Mouse (Mus musculus) forebrain, embryonic 10.5 days (tissue): ENCODE measurements around the gene Slc11a1. TPM values are rescaled to one million over a fixed set of nuclear protein-coding genes. Genes with fewer than 3 reads are reported as not detected.

ENCODE experiments used
- DNase-seq: peaks from one replicate; pipeline ENCODE4 v3.0.0-alpha.2; 2017; ENCODE audit warnings: low spot score; ENCODE audit errors: extremely low spot score
- H3K27ac ChIP-seq: fragments of 300-500 bp; sonication (generic); 2 replicates; pipeline ENCODE4 v1.5.1; 2016; ENCODE audit warnings: mild to moderate bottlenecking
- H3K27me3 ChIP-seq: fragments of 300-500 bp; sonication (generic); 2 replicates; pipeline ENCODE4 v1.6.1; 2016; ENCODE audit warnings: mild to moderate bottlenecking; ENCODE audit not compliant: poor library complexity, severe bottlenecking
- H3K36me3 ChIP-seq: fragments of 300-500 bp; sonication (generic); replicated peaks from 2 replicates; pipeline ENCODE4 v1.6.1; 2016; ENCODE audit warnings: mild to moderate bottlenecking, moderate library complexity
- H3K4me1 ChIP-seq: fragments of 300-500 bp; sonication (generic); 2 replicates; pipeline ENCODE4 v1.6.1; 2016
- H3K4me3 ChIP-seq: fragments of 300-500 bp; sonication (generic); 2 replicates; pipeline ENCODE4 v1.5.1; 2016; ENCODE audit warnings: mild to moderate bottlenecking, moderate library complexity
- H3K9me3 ChIP-seq: fragments of 300-500 bp; sonication (generic); 2 replicates; pipeline ENCODE4 v1.6.1; 2016; ENCODE audit warnings: mild to moderate bottlenecking, moderate library complexity
- whole genome bisulfite sequencing: fragments of 180-500 bp; shearing (Covaris S2); methylation state at CpG from one replicate; pipeline ENCODE4 v1.1.7; 2016; 5-methylcytosine and 5-hydroxymethylcytosine counted together
- polyA plus RNA-seq: library from polyadenylated mRNA; unstranded; fragments of >200 nt; fragmentation: Nextera tagmentation; extraction: Ambion mirVana; gene quantifications from 2 replicates; pipeline ENCODE4 v1.2.1, GENCODE M21; 2016

Slc11a1 gene
- polyA plus RNA-seq, 1 experiment from 2014 or later = 2.7 TPM

DNA sequence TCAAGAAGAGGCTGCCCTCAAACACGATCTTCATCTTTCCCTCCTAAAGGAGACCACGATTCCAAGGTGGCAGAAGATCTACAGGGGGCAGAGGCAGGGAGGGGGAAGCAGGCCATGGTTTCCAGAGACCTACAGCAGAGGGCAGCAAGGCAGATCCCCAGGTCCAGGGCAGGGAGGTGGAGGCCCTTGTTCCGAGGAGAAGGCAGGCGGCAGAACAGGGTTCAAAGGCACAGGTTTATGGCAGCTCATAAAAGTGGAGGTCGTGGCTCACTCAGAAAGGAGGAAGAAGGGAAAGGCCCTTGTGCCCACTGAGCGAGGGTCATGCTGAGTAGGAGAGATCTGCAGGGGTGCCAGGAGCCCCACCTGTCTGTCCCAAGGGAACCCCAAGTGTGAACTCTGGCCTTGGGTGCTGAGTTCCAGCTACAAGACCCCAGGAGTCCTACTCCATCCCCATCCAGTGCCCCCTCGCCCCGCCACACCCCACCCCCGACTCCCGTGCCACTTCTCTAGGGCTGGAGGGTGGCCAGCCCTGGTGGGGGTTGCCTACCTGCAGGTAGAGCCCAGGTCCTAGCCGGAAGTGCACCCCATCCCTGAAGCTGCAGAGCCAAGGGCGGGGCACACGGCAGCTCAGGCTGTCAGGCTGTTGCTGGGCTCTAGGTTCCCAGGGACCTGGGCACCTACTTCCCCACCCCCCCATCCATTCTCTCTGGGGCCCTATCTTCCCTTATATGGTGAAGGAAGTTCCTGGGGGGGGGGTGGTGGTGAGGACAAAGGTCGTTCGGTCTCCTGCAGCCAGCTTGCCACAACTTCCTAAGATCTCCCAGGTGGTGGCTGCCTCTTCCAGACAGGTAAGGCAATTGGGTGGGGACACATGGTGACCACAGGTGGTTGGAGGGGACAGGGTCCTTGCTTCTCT, 33.9 kb downstream of the Slc11a1 start, which contains the start of gene Vil1:
TSS of gene Vil1 (plus strand) at position 788 of the 916 bp plus-strand sequence.
- H3K4me3 ChIP-seq = no peak within 1 kb of the TSS
- no peak for DNase-seq
- H3K27ac ChIP-seq = no peak within 1 kb of the TSS
- 71% methylated on average over 15 of the region's 15 CpGs for WGBS
- H3K36me3 ChIP-seq = no peaks in the 10 kb centered on the region
- no peaks in the 10 kb centered on the region for H3K9me3 ChIP-seq
- H3K4me1 ChIP-seq = no peaks in the 10 kb centered on the region
- no peaks in the 10 kb centered on the region for H3K27me3 ChIP-seq

DNA sequence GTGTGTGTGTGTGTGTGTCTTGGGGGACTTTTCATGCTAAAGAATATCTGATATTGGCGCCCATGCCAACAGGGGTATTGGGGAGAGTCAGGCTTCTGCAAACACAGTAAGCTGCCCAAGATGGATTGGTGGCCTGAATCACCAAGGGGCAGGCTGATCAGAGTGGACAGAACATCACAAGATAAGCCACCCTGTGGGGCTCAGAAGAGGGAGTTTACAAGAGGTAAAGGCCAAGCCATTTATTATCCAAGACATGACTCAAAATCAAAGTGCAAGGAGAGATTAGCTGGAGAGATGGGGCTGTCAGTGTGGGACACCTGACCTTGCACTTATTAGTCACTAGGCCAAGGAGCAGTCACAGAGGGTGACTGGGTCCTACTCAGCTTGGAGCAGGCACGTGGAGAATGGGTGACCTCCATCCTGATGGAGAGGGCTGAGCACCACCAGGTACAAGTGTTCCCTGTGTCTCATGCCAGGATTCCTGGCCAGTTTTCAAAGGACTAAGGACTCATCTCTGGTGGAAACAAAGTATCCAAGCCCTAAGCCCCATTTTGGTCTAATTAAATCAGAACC, 36.8 kb downstream of the Slc11a1 start:
- Histone ChIP-seq H3K4me1 (peaks cover 13% of the 10 kb centered on the region), H3K27ac (no peak overlapping the region), H3K9me3 (no peaks in the 10 kb centered on the region), H3K36me3 (no peaks in the 10 kb centered on the region), H3K27me3 (no peaks in the 10 kb centered on the region), H3K4me3 (no peak overlapping the region)
- no peak for DNase-seq
- WGBS = 51% methylated on average over 2 of the region's 2 CpGs

DNA sequence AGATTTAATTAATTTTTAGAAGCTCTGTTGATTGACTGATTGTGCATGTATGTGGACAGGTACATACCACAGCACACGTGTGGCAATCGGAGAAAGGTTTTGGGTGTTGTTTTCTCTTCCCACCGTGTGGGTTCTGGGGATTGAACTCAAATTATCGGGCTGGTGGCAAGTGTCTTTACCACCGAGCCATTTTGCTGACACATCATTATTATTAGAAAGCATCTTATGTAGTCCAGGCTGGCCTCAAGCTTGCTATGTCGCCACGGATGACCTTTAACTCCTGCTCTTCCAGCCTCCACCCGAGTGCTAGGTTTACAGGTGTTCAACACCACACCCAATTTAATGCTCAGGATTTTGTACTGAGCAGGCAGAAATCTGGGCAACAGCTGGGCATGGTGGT, 37.7 kb downstream of the Slc11a1 start:
- Histone ChIP-seq H3K9me3 (no peaks in the 10 kb centered on the region), H3K36me3 (no peaks in the 10 kb centered on the region), H3K4me3 (no peak overlapping the region), H3K4me1 (peaks cover 13% of the 10 kb centered on the region), H3K27ac (no peak overlapping the region), H3K27me3 (no peaks in the 10 kb centered on the region)
- WGBS = 83% methylated on average over 8 of the region's 8 CpGs
- DNase-seq = no peak

DNA sequence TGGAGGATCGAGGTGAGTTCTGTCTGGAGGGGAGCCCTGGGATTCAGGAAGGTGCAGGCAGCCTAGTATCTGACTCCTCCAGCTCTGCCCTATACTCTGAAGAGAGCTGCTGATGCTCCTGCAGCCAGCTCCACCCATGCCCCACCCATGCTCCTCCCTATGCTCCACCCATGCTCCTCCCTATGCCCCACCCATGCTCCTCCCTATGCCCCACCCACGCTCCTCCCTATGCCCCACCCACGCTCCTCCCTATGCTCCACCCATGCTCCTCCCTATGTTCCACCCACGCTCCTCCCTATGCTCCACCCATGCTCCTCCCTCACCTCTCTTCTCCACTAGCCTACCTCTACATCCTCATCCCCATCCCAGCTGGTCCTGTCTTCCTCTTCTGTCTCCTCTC, 40.1 kb downstream of the Slc11a1 start:
- Histone ChIP-seq H3K4me3 (no peak overlapping the region), H3K27ac (no peak overlapping the region), H3K9me3 (no peaks in the 10 kb centered on the region), H3K27me3 (no peaks in the 10 kb centered on the region), H3K36me3 (no peaks in the 10 kb centered on the region), H3K4me1 (peaks cover 17% of the 10 kb centered on the region)
- peak; percentile 48 for DNase-seq
- 44% methylated on average over 4 of the region's 4 CpGs for WGBS

DNA sequence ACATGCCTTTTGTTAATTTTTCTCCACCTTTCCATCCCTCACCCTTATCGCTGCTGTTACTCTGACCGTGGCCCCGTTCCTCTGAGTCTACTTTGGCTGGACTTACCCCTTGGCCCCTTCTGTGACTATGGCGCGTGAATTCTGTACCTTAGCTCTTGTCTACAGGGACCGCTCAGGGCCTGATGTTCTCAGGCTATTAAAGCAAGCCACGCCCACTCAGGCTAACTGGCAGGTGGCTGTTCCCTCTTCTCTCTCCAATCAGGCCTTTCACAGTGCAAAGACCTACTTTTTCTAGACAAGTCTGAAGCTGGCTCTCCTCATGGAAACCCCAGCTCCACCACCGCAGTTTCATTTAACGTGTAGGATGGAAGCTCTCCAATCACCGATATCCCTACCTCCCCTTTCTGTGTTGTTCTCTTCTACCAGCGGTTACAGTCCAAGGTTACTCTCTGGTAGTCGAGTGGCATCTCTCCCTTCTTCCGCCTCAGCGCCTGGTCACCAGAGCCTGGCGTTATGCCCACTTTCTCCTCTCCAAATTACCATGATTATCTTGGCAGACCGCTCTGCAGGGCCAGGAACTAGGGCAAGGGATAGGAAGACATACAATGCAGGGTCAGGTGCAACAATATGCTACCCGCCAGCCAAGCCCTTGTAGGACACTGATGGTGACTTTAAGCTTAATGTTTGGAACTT, 43.9 kb downstream of the Slc11a1 start:
- no peak overlapping the region for H3K4me3 ChIP-seq
- H3K4me1 ChIP-seq = peaks cover 30% of the 10 kb centered on the region
- no peaks in the 10 kb centered on the region for H3K9me3 ChIP-seq
- no peak overlapping the region for H3K27ac ChIP-seq
- H3K27me3 ChIP-seq = no peaks in the 10 kb centered on the region
- 83% methylated on average over 17 of the region's 17 CpGs for WGBS
- no peaks in the 10 kb centered on the region for H3K36me3 ChIP-seq
- no peak for DNase-seq

DNA sequence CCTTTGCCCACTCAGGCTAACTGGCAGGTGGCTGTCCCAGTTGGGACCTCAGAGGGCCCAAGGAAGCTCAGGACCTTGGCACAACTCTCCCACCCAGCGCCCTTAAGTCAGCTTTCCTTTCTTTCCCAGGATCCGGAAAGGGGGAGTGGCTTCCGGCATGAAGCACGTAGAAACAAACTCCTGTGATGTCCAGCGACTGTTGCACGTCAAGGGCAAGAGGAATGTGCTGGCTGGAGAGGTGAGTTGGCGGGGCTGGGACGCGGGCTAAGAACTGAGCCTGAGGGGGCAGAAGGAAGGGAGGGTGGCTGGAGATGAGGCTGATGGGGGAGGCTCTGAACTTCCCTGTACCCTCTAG, 44.4 kb downstream of the Slc11a1 start:
- 73% methylated on average over 9 of the region's 9 CpGs for WGBS
- DNase-seq = no peak
- Histone ChIP-seq H3K4me1 (peaks cover 31% of the 10 kb centered on the region), H3K4me3 (no peak overlapping the region), H3K9me3 (no peaks in the 10 kb centered on the region), H3K36me3 (no peaks in the 10 kb centered on the region), H3K27me3 (no peaks in the 10 kb centered on the region), H3K27ac (no peak overlapping the region)

DNA sequence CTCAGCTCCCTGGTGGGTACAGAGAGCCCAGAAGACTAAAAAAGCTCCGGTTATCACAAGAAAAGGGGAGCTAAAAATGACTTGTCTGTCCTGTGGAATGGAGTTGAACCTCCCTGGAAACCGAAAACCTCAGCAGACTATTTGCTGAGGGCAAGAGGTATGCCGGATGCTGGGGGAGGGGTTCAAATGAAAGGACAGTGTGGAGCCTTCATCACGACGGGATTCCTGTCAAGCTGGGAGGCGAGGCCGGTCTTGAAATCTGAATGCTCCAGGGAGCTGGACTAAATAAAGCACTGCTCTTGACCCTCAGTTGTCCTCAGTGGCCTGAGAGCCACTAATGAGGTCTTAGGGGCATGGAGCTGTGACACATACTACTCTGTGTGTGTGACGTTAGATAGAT, 48.2 kb downstream of the Slc11a1 start:
- DNase-seq = no peak
- Histone ChIP-seq H3K9me3 (no peaks in the 10 kb centered on the region), H3K36me3 (no peaks in the 10 kb centered on the region), H3K27me3 (no peaks in the 10 kb centered on the region), H3K27ac (0 out of 2 replicates have a peak overlapping the region, but pooled peaks have one; percentile 30), H3K4me3 (no peak overlapping the region), H3K4me1 (peaks cover 18% of the 10 kb centered on the region)
- WGBS = 43% methylated on average over 8 of the region's 8 CpGs

DNA sequence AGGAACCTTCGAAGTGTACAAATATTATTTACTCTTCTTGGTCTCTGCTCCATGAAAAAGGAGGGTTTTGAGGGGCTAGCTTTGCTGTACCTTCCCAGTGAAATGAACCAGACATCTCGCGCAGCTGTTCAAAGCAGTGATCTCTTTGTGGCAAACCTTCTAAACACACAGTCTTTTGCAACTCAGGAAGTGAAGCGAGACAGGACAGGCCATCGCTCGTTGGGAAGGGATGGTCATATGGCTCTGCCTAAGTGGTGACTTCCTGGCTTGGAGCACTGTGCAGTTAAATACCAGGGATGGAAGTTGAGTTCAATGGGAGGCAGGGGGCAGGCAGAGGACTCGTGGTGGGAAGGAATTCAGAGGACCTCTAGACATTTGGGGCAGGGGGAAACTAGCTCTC, 50.9 kb downstream of the Slc11a1 start:
- H3K4me1 ChIP-seq = peaks cover 13% of the 10 kb centered on the region
- no peak overlapping the region for H3K27ac ChIP-seq
- 86% methylated on average over 7 of the region's 7 CpGs for WGBS
- DNase-seq = no peak
- H3K27me3 ChIP-seq = no peaks in the 10 kb centered on the region
- H3K4me3 ChIP-seq = no peak overlapping the region
- H3K9me3 ChIP-seq = no peaks in the 10 kb centered on the region
- no peaks in the 10 kb centered on the region for H3K36me3 ChIP-seq

DNA sequence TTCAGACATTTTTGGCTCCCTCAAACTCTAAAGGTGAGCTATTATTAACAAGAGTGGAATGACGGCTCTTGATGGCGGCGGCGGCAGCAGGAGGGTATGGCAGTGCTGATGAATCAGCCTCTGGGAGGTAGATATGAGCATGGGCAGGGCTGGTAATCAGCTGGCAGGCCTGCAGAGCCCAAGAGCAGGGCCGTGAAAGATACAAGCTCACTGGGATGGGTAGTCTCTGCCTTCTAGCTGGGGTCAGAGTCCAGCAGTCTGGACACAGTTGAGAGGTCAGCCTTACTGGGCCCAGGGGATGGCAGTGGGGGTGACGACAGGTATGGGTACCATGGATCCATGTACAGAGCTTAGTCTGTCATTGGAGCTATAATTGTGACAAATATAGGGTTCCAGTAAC, 58.2 kb downstream of the Slc11a1 start:
- H3K4me1 ChIP-seq = no peaks in the 10 kb centered on the region
- no peak for DNase-seq
- H3K4me3 ChIP-seq = no peak overlapping the region
- H3K27ac ChIP-seq = no peak overlapping the region
- 94% methylated on average over 6 of the region's 6 CpGs for WGBS
- H3K9me3 ChIP-seq = no peaks in the 10 kb centered on the region
- H3K36me3 ChIP-seq = peaks cover 51% of the 10 kb centered on the region
- H3K27me3 ChIP-seq = no peaks in the 10 kb centered on the region

DNA sequence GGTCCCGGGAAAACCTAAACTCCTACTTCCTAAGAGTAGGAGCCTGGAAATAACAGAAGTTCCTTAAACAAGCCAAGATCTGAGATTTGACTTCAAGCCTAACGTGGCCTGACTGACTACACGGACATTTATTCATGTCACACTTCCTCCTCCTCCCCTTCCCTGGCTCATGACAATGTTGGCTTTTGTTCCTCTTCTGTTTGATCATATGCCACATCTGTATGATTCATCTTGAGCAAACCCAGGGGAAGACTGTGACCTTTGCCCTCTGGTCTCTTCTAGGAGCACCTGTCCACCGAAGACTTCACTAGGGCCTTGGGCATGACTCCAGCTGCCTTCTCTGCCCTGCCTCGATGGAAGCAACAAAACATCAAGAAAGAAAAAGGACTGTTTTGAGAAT, 59.6 kb downstream of the Slc11a1 start:
- Histone ChIP-seq H3K27ac (no peak overlapping the region), H3K4me1 (no peaks in the 10 kb centered on the region), H3K4me3 (no peak overlapping the region), H3K27me3 (no peaks in the 10 kb centered on the region), H3K9me3 (no peaks in the 10 kb centered on the region), H3K36me3 (peaks cover 65% of the 10 kb centered on the region)
- WGBS = 80% methylated on average over 5 of the region's 5 CpGs
- no peak for DNase-seq

DNA sequence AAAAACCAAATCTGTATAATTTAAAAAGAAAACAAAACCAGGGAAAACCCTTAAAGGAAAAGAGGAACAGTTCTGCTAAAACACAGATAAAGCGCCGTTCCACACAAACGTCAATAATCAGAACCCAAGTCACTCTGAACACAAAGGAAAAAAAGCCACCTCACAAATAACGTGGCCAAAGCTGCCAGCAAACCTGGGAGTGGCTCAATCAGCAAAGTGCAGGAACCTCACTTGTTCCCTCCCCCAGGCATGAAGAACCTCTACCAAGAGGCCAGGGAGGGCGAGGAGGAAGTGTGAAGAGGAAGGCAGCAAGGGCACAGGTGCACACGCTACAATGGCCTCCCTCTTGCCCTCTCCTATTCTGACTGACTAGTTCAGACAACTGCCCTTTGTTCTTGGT, 60.6 kb downstream of the Slc11a1 start:
- H3K36me3 ChIP-seq = peaks cover 74% of the 10 kb centered on the region
- no peaks in the 10 kb centered on the region for H3K4me1 ChIP-seq
- H3K27me3 ChIP-seq = no peaks in the 10 kb centered on the region
- no peak overlapping the region for H3K4me3 ChIP-seq
- no peak overlapping the region for H3K27ac ChIP-seq
- DNase-seq = no peak
- H3K9me3 ChIP-seq = no peaks in the 10 kb centered on the region
- 92% methylated on average over 6 of the region's 6 CpGs for WGBS
